Mouse (Mus musculus) adrenal gland, adult 8-10 months (tissue): ENCODE data around the gene Klk14. TPM values are rescaled to one million over a fixed set of nuclear protein-coding genes. Genes with fewer than 3 reads are reported as not detected.

Experiments
- total RNA-seq, 4 experiments: library from RNA; stranded (reverse); gene quantifications; 2 replicates each; pipeline ENCODE4 v1.2.4; 2022

The Klk14 gene
- total RNA-seq, 4 experiments from 2014 or later = not detected

Other genes with a start within 250 kb of the Klk14 start
- not detected for gene Cldnd2, start 249.6 kb upstream of the Klk14 start, total RNA-seq
- 100 to 1,000 TPM; 286 to 399 (median 360) TPM for gene Etfb, start 246.3 kb upstream of the Klk14 start, total RNA-seq
- gene Gm45233, start 246.3 kb upstream of the Klk14 start, total RNA-seq = 1 to 10 TPM in 1 of 4 experiments, under 1 TPM in 2, not detected in 1; 0.35 to 3.3 (median 0.80) TPM
- 1 to 10 TPM; 1.3 to 4.3 (median 3.1) TPM for gene Vsig10l, start 227.3 kb upstream of the Klk14 start, total RNA-seq
- gene Iglon5, start 200.3 kb upstream of the Klk14 start, total RNA-seq = 1 to 10 TPM; 2.9 to 4.8 (median 3.6) TPM
- gene 4931406B18Rik, start 184.5 kb upstream of the Klk14 start, total RNA-seq = not detected
- 1 to 10 TPM; 4.0 to 7.3 (median 5.9) TPM for gene Cd33, start 146.0 kb upstream of the Klk14 start, total RNA-seq
- 1 to 10 TPM; 2.8 to 4.1 (median 3.5) TPM for gene Zfp658, start 128.2 kb upstream of the Klk14 start, total RNA-seq
- 10 to 100 TPM; 17.8 to 22.1 (median 19.4) TPM for gene Zfp719, start 110.8 kb upstream of the Klk14 start, total RNA-seq
- gene Zfp819, start 83.2 kb upstream of the Klk14 start, total RNA-seq = not detected
- under 1 TPM in 3 of 4 experiments, not detected in 1; 0.15 to 0.22 (median 0.19) TPM for gene Ceacam18, start 55.7 kb upstream of the Klk14 start, total RNA-seq
- gene Siglece, start 30.3 kb upstream of the Klk14 start, total RNA-seq = 1 to 10 TPM; 2.3 to 4.3 (median 3.5) TPM
- gene Ctu1, start 18.4 kb upstream of the Klk14 start, total RNA-seq = 10 to 100 TPM; 11.5 to 13.4 (median 12.6) TPM
- under 1 TPM in 2 of 4 experiments, not detected in 2; 0.15 to 0.16 TPM for gene Klk13, start 22.1 kb downstream of the Klk14 start, total RNA-seq
- not detected for gene Klk12, start 78.5 kb downstream of the Klk14 start, total RNA-seq
- gene Klk11, start 84.2 kb downstream of the Klk14 start, total RNA-seq = under 1 TPM in 1 of 4 experiments, not detected in 3; 0.32 TPM
- gene Klk10, start 90.6 kb downstream of the Klk14 start, total RNA-seq = under 1 TPM; 0.23 to 0.68 (median 0.52) TPM
- not detected for gene Klk9, start 101.5 kb downstream of the Klk14 start, total RNA-seq
- gene Klk8, start 107.2 kb downstream of the Klk14 start, total RNA-seq = 1 to 10 TPM; 1.8 to 3.7 (median 3.2) TPM
- not detected for gene Klk7, start 120.9 kb downstream of the Klk14 start, total RNA-seq
- gene Klk6, start 134.1 kb downstream of the Klk14 start, total RNA-seq = not detected
- not detected for gene Klk5, start 151.6 kb downstream of the Klk14 start, total RNA-seq
- gene Klk4, start 190.7 kb downstream of the Klk14 start, total RNA-seq = not detected
- not detected for gene Klk15, start 243.3 kb downstream of the Klk14 start, total RNA-seq